Mouse (Mus musculus) layer of hippocampus, postnatal 36 days (tissue): ENCODE data around the gene Hnrnpa1. TPM values are rescaled to one million over a fixed set of nuclear protein-coding genes. Genes with fewer than 3 reads are reported as not detected.
A peak's percentile ranks its signal among the peaks of the same experiment; 100 is the strongest.
"Not testable (repeated sequence)": the region's sequence is repeated elsewhere in the genome, so short reads cannot be mapped to it uniquely, and the experiment has no call there.

Experiments
- DNase-seq, 2 experiments: peaks; one replicate each; pipeline ENCODE4 v3.0.0; 2022
- total RNA-seq, 2 experiments: library from RNA; stranded (reverse); gene quantifications; 2 replicates each; pipeline ENCODE4 v1.2.3; 2021

The Hnrnpa1 gene
- total RNA-seq, 2 experiments from 2014 or later, result 257 to 272 TPM

DNA sequence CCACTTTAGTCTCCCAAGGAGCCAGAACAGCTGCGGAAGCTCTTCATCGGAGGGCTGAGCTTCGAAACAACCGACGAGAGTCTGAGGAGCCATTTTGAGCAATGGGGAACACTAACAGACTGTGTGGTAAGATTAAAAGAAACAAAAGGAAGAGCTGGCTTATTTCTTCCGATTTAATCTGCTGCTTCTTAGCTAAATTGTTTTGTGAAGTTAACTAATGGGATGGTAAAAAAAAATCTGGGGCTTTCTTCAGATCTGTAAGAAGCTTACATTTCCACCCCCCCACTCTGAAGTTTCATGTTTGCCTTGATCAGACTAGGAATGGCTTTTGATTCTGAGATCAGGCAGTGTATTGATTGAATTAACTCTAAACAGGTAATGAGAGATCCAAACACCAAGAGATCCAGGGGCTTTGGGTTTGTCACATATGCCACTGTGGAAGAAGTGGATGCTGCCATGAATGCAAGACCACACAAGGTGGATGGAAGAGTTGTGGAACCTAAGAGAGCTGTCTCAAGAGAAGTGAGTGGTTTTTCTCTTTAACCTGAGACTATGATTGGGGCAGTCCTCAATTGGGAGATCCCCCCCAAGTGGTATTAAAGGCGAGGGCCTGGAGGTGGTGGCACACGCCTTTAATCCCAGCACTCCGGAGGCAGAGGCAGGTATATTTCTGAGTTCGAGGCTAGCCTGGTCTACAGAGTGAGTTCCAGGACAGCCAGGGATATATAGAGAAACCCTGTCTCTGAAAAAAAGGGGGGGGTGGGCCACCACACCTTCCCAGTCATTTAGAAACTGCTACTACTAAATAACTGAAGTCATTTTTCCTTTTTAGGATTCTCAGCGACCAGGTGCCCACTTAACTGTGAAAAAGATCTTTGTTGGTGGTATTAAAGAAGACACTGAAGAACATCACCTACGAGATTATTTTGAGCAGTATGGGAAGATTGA lies 1.1 kb downstream of the Hnrnpa1 start:
- not testable (repeated sequence) for DNase-seq

DNA sequence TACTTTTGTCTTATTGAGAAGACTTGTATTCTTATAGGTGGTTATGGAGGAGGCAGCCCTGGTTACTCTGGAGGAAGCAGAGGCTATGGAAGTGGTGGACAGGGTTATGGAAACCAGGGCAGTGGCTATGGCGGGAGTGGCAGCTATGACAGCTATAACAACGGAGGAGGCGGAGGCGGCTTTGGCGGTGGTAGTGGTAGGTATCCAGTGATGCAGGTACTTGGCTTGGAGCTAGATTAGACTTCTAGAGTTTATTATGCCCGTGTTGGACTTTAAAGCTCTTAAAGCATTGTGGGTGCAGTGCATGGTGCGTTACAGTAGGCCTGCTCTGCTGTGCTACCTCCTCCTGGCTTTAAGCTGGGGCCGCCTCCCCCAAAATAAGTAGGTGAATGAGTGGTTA lies 2.7 kb downstream of the Hnrnpa1 start:
- no peak for DNase-seq

DNA sequence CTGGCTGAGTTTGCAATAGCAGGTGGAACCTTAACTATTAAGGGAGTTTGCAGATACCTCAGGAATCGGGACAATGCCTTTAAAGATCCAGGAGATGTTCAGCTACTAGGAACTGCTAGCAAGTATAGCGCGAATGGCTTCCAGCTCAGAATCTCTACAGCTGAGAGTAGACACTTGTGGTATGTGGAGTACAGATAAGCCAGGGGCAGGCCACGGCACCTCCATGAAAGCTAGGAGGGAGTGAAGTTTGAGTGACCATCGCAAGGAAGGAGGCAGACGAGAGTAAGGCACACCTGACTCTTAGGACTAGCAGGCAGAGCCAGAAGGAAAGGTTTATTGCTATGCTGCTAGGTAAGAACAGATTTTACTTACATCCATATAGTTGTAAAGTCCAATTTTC lies 5.4 kb downstream of the Hnrnpa1 start:
- no peak for DNase-seq

DNA sequence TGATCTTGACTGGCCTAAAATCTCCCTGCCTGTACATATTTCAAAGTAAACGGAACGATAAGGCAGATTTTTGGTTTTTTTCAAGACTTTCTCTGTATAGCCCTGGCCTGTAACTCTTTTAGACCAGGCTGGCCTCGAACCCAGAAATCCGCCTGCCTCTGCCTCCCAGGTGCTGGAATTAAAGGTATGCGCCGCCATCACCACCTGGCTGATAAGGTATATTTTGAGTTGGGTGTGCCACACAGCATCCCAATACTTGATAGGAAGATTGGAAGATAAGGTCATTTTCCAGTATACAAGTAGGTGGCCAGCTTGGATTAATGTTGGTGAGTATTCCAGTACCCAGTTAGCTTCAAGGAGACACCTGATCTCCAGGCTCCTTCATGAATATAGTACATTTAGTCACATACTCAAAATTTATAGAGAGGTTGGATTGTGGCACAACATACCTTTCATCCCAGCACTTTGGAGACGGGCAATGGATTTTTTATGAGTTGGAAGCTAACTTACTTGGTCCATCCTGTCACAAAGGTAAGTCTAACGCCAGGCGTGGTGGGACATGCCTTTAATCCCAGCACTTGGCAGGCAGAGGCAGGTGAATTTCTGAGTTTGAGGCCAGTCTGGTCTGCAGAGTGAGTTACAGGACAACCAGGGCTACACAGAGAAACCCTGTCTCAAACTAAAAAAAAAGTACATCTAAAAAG lies 7.0 kb downstream of the Hnrnpa1 start:
- no peak for DNase-seq

DNA sequence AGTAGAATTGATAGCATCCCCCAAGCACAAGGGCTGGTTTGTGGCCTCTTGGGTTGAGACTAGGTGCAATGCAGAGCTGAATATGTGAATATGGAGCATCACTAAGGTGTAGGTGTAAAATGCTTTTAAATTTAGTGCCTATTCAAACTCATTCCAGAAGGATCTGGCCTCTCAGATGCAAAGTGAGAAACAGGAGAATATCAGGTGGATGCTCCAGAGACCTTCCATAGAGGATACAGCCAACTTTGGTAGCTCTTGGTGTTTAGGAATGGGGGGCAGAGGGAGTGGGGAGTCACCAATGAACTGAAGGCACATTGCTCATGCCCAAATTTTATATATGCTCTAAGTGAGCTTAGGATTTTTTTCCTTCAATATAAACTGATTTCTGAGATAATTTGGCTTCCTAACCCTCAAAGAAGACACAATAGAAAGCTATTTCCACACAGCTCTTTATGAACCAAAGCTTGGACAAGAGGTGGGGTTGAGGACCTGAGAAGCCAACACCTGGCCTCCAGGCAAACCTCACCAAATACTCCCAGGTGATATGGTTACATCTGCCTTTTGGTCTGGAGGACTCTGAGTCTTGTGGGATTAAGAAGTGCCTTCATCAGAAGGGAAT lies 7.7 kb downstream of the Hnrnpa1 start:
- no peak for DNase-seq

DNA sequence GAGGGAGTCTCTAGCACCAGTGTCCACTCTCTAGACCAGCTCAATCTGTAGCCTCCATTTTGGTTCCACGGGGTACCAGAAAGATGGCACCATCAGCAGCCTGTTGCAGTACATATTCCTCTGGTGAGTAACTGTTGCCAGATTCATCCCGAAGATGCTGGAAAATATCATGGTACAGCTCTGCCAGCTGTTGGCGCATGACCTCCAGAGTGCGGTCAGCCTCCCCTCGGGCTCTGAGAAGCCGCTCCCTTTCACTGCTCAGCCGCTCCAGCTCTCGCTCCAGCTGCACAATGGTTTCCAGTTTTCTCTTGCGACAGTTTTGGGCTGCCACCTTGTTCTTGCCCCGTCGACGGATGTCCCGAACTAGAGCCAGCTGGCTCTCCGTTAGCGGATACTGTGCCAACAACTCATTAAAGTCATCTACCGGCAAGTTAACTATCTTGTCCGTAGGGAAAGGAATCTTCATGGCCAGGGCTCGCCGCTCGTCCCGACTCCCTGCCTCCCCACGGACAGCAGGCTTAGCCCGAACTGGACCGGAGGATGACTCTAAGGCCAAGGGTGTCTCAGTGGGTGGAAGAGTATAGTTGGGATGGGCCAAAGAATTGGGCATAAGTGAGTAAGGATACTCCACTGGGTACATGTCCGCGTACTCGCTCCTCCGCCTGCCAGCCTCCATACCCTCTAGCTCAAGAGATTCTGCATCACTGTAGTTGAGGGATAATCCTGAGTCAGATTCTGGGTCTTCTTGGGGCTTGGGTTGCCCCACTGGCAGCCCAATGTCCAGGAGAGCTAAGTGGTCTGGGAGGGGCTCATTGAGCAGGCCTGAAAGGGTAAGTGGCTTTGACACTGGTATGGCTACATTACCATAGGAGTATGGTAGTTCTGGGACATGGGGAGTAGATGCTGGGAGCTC lies 8.4 kb downstream of the Hnrnpa1 start:
- DNase-seq, result peak in 1 of 2 experiments; percentile 16

DNA sequence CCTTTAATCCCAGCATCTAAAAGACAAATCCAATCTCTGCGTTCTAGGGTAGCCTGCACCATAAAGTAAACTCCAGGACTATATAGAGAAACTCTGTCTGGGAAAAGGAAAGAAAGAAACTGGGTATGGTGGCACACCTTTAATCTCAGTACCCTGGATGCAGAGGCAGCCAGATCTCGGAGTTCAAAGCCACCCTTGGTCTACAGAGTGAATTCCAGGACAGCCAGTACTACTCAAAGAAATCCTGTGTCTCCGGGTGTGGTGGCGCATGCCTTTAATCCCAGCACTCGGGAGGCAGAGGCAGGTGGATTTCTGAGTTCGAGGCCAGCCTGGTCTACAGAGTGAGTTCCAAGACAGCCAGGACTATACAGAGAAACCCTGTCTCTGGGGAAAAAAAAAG lies 9.3 kb downstream of the Hnrnpa1 start:
- not testable (repeated sequence) for DNase-seq

DNA sequence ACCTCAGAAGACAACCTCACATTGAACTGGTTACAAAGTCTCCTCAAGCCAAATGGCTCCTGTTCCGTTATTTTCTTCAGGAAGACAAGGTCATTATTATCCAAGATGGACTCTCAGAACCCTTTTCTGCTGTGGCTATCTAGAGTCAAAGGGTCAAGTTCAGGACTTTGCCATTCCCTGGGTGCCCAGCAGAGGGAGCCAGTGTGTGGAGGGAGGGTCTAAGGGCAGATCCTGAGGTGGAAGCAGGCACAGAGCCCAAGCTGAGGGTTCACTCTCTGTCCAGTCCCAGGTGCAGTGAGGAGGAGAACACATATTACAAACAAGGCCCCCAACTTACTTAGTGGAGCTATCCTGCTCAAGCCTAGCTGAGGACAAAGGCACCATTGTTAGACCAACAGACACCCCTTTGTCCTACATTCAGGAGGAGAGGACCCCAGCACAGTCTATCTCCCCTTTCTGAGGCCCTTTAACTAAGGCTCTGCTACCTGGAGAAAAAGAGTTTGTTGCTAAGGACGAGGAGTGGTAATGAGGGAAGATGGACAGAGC lies 10.0 kb downstream of the Hnrnpa1 start:
- peak; percentile 42 to 51 for DNase-seq

DNA sequence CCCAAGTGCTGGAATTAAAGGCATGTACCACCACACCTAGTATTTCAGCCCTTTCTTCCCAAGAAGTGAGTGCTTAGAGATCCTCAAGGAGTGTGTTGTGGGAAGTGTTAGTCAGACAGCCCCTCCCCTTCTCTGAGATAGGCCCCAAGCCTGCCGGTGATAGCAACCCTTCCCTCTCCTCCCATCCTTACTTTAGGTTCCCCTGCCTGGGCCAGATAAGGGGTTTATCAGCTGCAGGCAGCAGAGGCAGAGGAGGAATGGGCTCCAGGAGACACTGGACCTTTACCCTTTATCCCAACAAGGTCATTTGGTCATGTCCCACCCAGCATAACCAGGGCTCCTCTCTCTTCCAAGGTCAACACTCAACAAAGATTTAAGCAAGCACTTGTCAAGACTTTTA lies 11.4 kb downstream of the Hnrnpa1 start:
- DNase-seq, result no peak

DNA sequence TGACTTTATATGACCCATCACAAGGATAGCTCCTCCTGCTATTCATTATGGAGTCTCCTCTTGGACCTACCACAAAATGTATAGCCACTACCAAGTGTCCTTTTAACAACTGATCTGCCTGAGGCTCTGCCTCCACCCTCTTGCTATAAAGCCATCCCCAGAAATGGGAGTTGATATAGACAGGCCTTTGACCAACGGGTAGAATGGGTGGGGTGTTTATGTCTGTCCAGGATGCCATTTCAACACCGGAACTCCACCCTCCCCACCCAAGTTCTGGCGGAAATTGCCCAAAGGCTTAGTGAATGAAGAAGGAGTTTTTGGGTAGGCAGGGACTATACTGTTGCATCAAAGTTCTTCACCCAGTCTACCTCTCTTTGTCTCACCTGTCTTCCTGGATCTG lies 12.4 kb downstream of the Hnrnpa1 start:
- DNase-seq, result no peak

DNA sequence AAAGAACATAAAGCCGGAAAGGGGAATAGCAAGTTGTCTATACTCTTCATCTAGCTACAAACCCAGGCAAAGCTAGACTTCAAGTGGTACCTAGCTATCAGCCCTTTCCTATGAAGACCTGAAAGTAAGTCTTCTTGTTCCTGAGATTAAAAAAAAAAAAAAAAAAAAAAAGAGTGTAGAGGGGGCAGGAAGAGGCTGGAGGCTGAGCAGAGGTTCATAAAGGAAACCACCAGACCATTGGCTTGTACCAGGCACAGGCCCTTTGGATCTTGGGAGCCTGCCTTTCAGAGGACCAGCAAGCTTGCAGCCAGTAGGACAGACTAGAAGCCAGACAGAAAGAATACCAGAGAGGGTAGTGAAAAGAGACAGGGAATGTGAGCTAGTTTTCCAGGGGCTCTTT lies 13.1 kb downstream of the Hnrnpa1 start:
- DNase-seq, result no peak

DNA sequence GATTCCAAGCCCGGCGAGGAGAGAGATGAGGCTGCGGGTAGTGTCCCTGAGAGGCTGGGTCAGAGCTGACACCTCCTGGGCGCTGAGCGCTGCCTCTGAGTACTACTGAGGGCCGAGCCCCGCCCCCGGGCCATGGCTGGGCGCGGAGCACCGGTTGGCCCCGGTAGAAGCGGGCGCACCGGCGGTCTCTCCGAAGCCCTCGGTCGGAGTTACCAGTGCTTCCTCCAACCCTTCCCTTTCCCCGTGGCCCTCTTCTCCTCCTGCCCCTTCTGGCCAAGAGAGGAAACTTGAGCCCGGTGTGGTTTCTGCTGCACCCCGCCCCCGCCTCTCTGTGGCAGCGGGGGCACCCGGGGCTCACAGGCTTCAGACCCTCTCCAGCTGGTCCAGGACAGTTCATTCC lies 14.9 kb downstream of the Hnrnpa1 start:
- no peak for DNase-seq

DNA sequence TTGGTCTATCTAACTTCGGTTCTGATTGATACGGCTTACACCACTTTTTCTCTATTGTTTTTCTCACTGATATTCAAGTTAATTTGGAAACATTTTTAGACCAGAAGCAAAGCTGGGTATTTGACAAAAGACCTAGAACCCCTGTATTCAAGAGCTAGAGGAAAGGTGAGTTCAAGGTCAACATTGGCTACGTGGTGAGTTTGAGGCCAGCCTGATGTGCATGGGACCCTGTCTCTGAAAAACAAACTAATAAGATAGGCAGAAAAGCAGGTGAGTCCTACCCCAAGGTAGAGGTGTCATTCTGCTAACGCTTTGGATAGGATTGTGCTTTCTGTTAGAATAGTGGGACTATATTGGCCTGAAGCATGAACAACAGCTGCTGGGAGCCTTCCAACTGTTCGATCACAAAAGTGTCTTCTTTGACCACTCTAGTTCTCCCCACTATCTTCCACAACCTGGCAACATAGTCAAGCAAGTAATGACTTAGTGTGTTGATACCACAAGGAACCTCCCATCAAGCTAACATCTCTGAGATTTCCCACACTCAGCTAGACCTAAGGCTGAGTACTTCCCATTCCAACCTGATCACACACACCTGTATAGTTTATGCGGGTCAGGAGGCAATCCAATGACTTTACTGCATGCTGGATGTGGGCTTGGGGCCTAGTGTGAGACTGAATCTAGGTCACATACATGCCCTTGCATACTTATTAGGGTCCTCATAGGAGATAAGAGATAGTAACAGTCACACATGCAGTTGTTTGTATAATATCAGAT lies 16.2 kb downstream of the Hnrnpa1 start:
- DNase-seq, result no peak

DNA sequence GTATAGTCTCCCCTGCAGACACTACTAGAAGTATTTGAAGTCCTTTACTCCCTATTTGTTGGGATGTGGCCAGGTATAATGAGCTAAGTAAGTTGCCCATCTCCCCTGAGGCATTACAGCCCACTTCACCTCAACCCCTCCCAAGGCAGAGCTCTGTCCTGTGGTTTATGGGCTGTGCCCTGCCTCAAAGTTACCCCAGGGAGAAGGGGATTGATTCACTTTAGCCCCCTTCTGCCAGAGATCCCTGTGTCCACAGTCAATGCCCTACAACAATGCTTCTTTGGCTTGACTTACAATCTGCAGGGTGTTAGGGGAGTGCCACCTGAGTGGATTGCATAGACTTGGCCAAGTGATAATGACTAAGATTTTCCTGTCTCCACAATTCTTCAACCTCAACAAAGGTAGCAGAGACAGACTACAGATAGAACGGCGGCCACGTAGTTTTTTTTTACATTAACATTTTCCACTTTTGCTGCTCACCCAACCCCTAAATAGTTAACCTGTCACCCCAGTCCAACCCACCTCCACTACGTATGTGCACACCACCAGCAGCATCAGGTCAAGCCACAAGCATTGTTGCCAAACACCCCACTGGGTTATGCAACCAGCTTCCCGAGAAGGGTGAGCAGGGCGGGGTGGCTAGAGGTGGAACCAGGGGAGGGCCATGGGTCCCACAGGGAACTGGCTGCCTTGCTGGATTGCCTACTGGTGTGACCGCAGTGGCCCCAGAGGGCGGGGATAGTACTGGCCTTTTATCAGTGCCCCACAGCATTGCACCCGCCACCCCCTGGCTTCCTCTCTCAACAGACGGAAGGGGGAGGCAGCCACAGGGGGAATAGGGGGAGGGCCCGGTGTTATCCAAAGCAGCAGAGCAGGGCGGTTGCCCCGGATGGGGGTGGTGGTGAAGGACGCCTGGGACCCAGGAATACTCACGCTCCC lies 17.8 kb downstream of the Hnrnpa1 start, which contains the start of gene Nfe2:
Gene Nfe2 (minus strand): TSS at position 614 of the 939 bp plus-strand sequence.
- no peak for DNase-seq

DNA sequence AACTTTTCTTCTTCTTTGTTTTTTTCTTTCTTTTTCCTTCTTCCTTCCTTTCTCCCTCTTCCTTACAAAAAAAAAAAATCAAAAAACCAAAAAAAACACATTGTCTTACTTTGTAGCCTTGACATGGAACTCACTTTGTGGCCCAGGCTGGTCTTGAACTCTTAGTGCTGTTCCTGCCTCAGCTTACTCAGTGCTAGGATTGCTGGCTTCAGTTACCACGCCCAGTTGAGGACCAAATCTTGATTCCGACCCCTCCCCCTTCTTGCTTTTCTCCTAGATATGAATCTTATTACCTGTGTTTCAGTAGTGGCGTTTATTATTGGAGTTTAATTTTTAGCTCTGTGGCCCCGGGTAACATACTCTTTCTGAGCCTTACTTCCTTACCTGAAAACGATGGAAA lies 18.9 kb downstream of the Hnrnpa1 start:
- no peak for DNase-seq

DNA sequence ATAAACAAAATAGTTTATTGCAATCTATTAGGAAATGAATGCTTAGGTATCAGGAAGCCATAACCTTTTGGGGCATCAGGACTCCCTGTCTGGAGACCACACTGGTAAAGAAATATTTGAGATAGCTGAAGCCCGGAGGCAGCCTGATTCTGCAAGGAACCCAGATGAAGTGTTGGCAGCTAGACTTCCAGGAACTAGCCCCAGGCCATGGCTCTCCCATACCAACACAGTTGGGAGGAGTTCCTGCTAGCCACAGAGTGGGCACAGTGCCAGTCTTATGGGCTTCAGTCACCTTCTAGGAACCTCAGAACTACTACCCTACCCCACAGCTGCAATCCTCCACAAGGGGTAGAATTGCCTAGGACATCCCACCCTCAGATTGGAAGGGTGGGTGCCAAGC lies 19.8 kb downstream of the Hnrnpa1 start:
- DNase-seq, result no peak

DNA sequence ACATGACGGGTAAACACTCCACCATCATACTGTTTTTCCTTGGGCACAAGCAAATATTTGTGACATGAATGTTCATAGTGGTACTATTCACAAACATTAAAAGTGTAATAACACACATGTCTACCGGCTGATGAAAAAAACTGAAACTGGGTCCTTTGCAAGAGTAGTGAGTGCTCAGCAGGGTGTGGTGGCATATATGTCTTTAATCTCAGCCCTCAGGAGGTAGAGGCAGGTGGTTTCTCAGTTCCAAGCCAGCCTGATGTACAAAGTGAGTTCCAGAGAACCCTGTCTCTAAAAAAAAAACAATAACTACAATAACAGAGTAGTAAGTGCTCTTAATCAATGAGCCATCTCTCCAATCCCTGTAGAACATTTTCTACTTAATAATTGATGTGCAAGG lies 24.6 kb downstream of the Hnrnpa1 start:
- DNase-seq, result no peak

DNA sequence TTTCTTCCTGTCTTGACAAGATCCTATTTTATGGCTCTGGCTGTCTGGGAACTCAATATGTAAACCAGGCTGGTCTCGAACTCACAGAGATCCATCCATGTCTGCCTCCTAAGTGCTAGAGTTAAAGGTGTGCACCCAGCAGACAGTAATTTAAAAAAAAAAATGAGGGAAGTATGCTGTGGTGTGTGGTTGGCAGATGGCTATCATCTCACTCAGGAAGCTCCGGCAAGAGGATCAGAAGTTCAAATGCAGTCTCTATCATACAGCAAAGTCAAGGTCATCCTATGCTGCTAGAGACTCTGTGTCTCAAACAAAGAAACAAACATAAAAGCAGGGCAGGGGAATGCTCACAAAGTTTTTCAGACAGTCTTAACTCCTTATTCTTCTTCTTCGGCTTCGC lies 28.7 kb downstream of the Hnrnpa1 start:
- DNase-seq, result no peak

DNA sequence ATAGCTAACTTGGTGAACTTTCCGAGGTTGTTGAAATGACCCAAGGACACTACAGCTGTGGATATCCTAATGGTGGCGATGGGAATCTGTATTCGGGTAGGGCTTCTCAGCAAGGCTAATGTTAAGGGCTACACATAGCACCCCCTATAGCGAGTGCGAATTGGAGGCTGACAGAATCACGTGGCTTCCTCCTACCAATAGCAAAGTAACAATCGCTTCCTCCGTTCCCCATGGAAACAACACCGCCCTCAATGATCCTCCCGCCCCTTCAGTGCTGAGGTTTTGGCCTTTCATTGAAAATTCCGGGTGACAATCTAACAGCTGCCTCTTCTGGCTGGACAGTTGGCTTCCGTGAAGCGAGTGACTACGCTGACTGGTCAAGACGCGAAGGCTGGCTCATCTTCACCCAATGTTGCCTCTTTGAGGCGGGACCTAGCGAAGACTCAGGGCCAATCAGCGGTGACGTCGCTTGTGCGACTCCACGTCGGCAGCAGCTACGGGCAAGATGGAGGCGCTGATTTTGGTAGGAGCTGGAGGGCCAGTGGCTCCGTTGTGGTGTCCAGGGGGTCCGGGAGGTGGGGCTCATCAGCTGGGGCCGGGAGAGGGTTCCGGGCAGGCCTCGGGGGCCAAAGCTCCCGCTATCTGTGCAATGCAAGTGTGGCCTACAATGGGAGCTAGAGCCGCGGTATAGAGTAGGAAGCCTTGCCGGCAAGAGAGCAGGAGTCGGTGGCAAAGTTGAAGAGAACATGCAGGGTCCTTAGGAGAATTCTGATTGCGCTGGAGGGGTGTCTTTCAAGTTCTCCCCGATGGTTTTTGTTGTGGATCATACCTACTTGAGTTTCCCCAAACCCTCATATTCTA lies 32.4 kb downstream of the Hnrnpa1 start, which contains the start of gene Copz1:
Gene Copz1 (plus strand): TSS at position 296 of the 861 bp plus-strand sequence.
- peak; percentile 96 to 98 for DNase-seq
